Mouse (Mus musculus): ENCODE results near the gene Barx2.

Barx2 gene

DNA sequence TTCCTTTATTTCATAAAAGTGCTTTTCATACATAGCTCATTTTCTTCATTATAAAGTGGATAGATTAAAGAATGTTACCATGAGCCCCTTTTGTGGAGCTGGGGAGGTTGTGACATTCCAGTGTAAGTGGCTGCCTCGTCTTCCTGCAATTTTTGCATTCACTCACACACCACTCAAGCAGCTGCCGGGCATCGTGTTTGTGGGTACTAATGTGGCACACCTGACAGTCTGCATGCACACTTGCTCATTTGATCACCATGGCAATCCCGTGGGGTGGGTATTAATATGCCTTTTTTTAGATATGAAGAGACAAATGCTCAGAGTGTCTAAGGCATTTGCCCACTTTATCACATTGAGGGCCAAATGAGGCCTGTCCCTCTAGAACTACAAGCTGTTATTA is 24.9 kb downstream of the Barx2 start:
- no peak for DNase-seq (ENCODE audit: low spot score)

DNA sequence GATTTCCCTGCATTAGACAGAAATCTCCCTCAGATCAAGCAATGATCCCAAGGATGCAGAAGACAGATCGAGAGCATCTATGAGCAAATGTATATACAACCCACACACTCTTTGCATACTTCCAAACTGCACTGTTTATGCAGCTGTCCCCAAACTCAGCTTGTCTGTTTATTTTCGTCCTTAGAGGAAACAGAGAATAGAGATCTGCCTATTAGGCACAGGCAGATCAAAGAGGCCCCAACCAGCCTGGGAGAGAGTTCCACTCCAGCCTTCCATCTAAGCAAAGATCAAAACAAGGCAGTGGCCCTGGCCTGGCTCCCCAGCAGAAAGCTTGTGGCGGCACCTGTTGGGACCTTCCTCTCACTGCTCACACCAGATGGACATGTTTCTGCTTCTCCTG is 27.0 kb downstream of the Barx2 start:
- no peak for DNase-seq (ENCODE audit: low spot score)

DNA sequence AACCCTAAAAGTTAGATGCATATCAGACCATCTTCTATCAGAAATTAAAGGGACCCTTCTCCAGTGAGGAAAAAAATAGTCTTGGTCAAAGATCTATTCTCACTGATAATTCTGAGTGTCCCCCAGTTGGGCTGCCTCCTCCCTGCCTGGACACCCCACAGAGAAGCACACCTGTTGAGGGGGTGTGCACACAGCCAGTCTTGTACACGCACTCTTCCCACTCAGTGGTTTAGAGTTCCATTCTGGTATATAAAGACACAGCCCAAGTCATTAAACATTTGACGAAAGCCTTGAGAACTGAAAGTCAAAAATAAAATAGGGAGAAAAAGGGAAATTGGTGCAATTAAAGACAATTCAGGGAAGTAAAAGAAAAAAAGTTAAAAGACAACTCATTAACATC is 30.9 kb downstream of the Barx2 start:
- no peak for DNase-seq (ENCODE audit: low spot score)

DNA sequence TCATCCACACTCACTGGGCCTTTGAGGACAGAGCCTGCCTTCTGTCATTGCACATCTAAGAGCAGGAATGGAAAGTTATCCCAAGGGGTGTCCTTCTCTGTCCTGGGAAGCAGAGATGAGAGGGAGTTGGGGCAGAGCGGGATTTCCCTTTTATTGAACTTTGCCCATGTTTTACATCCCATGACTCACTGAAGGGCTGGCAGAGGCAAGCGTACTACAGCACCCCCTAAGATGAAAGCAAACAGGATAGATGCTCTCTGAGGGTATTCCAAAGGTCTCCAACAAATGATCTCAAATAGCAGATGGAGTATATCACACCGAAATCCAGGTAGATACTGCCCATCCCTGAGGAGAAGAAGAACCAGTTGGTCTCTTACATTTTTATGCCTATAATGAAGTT is 37.7 kb downstream of the Barx2 start:
- DNase-seq (ENCODE audit: low spot score), result no peak

GRCm38 (mm10) chr9:31874236-31874635 is 39.0 kb downstream of the Barx2 start:
- DNase-seq (ENCODE audit: low spot score), result no peak

DNA sequence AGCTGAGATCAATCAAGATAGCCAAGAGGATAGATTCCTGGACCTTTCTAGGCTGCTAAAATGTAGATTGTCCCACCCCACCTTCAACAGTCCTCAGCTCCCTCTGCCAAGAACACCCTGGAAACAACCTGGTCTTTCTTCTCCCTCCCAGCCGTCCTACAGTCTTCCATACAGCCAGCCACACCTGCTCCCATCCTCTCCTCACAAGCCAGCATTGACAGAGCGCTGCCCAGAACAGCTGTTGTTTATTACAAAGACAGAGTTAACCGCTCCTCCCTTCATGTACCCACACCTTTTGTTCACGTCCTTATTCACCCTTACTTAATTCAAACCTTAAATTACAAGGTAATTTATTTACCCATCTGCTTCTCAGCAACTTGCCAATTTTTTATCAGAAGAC is 41.9 kb downstream of the Barx2 start:
- no peak for DNase-seq (ENCODE audit: low spot score)

DNA sequence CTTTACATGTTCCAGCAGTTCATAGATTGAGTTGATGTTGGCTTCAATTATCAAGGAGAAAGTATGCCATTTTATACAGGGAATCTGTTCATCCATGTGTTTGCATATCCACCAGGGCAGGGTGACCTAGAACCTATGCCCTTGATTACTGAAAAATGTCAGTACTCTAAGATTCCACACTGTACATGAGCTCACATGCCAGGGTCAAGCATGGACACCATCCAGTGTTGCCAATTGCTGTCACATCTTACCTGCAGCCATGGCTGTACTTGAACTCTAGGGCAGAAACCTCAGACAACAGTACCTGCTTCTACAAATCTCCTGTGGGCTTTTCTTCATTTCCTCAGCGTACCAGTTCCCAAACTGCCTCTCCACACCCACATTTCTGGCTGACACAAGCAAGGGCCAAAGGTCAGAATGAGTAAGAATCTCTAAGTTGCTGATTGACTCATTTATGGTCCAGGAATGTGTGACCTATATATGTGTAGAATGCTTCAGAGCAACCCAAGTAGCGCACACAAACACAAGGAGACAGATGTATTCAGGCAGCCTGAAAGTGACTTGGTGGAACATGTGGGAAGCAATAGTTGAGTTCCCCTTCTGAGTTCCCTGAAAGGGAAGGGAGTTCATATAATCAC is 44.3 kb downstream of the Barx2 start:
- peak; percentile 18 for DNase-seq (ENCODE audit: low spot score)

- no peak for DNase-seq (ENCODE audit: low spot score)
Measured at GRCm38 (mm10) chr9:31863830-31864229, 49.4 kb downstream of the Barx2 start.

GRCm38 (mm10) chr9:31859446-31859845 is 53.8 kb downstream of the Barx2 start:
- no peak for DNase-seq (ENCODE audit: low spot score)

DNA sequence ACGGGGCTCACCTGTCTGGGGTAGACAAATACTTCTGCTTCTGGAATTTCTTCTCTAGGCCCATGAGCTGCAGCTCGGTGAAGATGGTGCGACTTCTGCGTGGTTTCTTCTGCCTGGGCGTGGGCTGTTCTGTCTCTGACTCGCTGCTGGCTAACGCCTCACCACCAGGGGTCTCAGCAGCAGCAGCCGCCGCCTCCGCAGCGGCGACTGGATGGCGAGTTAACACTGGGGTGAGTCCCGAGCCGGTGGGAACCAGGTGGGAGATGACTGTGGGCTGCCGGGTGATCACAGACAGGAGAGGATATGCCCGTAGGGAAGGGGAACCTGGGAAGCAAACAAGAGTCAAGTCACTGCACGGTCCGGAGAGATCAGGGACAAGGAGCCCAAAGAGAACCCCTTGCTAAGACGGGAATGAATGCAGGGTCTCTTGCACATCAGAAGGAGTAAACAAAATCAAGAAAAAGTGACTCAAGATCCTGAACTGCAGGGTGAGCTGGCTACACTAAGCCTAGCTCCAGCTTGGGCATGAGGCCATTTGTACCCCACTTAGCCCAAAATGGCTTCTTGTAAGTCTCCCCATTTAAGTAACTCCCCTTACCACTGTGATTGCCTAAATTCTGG is 54.4 kb downstream of the Barx2 start:
- peak; percentile 73 for DNase-seq (ENCODE audit: low spot score)

GRCm38 (mm10) chr9:31857512-31857911 is 55.8 kb downstream of the Barx2 start:
- DNase-seq (ENCODE audit: low spot score), result no peak

GRCm38 (mm10) chr9:31856437-31856836 is 56.8 kb downstream of the Barx2 start:
- DNase-seq (ENCODE audit: low spot score), result no peak

DNA sequence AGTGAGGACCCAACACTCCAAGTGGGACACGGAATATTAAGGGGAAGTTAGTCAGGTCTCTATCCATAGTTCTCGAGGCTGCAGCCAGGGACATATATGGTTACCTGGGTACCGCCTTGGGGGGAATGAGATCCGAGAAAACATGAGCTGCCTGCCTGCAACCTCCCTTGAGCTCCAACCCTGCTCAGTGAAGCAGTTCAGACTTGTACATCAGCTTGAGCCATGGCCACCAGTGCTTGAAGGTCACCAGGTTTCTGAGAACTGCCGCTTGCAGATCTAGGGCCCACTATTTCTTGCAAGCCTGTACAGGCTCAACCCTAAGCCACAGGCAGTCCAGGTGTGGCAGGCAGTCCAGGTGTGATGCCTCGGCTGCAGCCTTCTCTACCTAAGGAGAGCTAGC is 57.6 kb downstream of the Barx2 start:
- no peak for DNase-seq (ENCODE audit: low spot score)

DNA sequence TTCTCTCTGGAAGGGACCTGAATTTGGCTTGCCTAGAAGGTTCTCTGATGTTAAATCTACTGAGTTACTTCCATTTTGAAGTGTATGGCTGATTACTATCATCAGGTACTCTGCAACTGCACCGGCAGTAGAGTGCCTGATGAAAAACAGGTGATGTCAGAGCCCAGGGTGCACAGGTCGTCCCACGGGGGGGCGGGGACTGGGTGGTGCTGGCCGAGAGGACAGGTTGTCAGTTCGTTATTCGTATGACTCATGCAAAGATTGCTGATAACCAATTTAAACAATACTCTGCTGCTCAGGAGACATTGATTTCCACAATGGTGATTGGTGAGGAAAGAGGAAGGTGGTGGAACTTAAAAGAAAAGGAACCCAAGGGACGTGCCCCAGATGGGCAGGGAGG is 61.6 kb downstream of the Barx2 start:
- no peak for DNase-seq (ENCODE audit: low spot score)

DNA sequence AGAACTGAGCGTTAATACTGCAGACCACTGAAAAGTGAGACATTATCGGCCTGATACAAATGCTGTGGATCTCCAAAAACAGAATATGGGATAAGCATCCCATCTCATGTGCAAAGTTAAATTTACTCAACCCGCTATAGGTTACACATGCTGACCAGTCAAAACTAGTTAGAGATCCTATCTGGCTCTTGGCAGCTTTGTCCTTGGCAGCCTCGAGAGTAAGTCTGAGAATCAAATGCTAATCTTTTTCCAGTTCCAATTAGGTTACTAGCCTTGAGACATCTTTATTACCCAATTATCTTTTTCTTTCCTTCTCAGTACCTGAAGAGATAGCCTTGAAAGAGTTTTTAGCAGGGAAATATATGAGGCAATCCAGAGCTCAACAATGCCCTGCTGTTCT is 62.6 kb downstream of the Barx2 start:
- no peak for DNase-seq (ENCODE audit: low spot score)

GRCm38 (mm10) chr9:31849387-31849786 is 63.9 kb downstream of the Barx2 start:
- no peak for DNase-seq (ENCODE audit: low spot score)

DNA sequence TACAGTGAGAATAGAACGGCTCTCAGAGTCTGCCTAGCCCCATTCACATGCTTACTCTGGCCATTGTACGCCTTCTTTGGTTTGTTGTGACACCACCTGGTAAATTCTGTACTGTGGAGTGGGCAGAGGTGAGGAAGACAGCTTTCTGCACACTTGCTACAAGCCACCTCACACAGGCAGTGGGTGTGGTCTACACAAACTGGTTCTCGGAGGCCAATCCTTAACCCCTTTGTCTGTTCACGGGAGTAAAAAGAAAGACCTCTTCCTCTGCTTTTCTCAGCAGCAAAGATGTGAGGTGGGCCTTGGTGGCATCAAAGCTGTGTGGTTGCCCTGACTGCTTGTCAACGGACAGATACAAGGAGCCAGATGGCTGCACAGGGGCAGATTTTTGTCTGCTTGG is 68.6 kb downstream of the Barx2 start:
- DNase-seq (ENCODE audit: low spot score), result no peak

DNA sequence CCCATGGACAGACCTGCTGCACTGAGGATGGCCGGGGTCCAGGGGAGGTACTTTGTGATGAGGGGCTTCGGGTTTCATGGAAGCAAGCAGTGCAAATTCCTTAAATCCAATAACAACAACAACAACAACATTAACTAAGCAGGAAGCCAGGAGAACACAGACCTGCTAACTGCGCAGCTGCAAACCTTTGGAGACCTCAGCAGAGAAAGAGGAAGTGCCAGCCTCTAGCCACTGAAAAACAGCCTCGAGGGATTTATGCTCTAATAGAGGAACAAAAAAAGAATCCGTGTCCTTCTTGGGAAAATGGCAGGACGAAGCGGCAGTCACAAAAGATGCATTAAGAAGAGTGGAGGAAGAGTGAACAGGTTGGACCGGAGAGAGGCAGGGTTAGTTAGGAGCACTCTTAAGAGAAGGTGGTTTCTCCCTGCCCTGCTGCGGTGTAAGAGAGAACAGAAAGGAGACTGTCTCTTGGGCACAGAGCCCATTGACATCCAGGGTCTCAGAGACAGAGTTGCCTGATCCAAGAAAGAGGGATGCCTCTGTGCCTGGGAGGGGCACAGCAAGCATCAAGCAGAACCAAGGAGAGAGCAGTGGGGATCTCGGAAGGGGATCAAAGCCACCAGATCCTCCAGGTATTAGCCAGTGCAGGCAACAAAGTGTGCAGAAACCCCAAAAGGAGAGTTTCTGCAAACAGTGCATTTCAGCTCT is 72.0 kb downstream of the Barx2 start:
- no peak for DNase-seq (ENCODE audit: low spot score)

- no peak for DNase-seq (ENCODE audit: low spot score)
Measured at GRCm38 (mm10) chr9:31840571-31840970, 72.7 kb downstream of the Barx2 start.

DNA sequence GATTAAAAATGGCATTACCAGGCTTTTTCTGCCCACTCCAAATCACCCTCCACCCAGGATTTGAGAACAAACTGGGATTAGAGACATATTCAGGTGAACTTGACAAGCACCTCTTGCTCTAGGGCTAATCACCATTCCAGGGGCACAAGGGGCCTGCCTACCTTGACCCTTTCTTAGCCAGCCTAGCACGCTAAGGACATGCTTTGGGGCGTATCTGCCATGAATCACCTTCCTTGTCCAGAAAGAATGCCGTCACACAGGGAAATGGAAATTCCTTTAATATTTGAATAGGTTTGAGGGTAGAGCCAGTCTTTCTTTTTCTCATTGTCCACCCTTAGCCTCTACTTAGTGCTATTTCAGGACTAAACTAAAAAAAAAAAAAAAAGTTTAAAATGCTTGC is 73.2 kb downstream of the Barx2 start:
- DNase-seq (ENCODE audit: low spot score), result no peak

- DNase-seq (ENCODE audit: low spot score), result no peak
Measured at GRCm38 (mm10) chr9:31839106-31840027, 73.9 kb downstream of the Barx2 start.

DNA sequence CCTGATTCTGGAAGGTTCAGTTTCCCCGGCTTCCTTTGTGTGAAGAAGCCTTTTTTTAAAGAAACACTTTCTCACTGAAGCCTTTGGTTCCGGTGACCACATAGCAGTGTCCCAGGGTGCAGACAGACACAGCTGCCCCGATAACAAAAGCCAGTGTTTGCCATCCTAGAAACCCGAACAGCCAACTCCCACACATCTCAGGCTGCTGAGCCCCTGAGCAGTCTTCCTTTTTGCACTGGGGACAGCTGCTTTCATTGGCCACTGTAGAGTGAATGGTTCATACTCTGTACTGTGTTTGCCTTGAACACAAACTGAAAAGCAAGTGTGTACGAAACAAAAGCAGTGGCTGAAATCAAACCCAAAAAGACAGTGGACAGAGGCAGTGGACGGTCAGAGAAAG is 75.2 kb downstream of the Barx2 start:
- DNase-seq (ENCODE audit: low spot score), result no peak

- DNase-seq (ENCODE audit: low spot score), result peak; percentile 3
Measured at GRCm38 (mm10) chr9:31808753-31809152, 104.5 kb downstream of the Barx2 start.

All from retina, embryonic 14.5 days (tissue).